Comparison of ENCODE assay signal across 7 mouse cellular contexts in the genomic region with DNA sequence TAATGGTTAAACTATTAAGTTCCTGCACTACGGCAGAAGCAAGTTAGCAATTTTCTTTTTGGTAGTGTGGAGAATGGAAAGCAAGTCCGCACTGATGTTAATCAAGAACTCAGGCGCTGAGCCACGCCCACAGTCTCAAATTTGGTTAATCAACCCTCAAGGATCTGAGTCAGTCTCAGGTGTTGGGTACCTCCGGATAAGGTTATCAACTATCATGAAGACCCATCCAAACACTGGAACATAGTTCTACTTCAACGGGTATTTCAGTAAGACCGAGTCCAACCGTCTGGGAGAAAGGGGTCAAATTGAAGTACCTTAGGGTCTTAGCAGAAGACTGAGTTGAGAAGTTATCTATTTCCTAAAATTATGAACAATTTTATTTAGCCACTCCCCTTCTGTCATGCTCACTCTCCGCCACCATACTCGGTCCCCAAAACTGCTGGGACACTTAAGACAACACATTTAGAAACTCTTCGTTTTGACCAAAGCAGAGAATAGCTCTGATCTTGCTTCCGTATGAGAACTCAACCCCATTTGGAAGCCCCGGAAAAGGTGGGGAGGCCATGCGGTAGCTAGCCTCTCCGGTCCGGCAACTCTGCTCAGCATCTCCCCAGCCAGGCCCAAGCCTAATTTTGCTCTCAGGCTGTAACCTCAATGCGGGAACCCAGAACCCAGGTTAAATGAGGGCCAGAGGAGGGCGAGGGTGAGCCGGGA. TPM values are rescaled to one million over a fixed set of nuclear protein-coding genes. Genes with fewer than 3 reads are reported as not detected.
A peak's percentile ranks its signal among the peaks of the same experiment; 100 is the strongest.
DNase-seq lines count a peak whose midpoint lies in the region; ATAC-seq and TF ChIP-seq lines count a peak whose summit lies in the region.

No protein-coding gene starts in this region.

- H3K9ac ChIP-seq in forebrain, embryonic 12.5 days: peak overlapping the region; percentile 79
- H3K9ac ChIP-seq in kidney, postnatal 0 days (ENCODE audit: low read depth, low read length): peak overlapping the region; percentile 70
- peak overlapping the region; percentile 87 for H3K9ac ChIP-seq in midbrain, embryonic 13.5 days (replicated peaks)

- WGBS in forebrain, embryonic 12.5 days: 12% methylated on average over 19 of the region's 19 CpGs
- WGBS in kidney, postnatal 0 days: 7% methylated on average over 19 of the region's 19 CpGs
- 13% methylated on average over 19 of the region's 19 CpGs for WGBS in midbrain, embryonic 13.5 days

- no peaks in the 10 kb centered on the region for H3K9me3 ChIP-seq in E14TG2a.4 (ENCODE audit: low read length)
- no peaks in the 10 kb centered on the region for H3K9me3 ChIP-seq in forebrain, embryonic 12.5 days
- H3K9me3 ChIP-seq in kidney, postnatal 0 days (replicated peaks; ENCODE audit: low read length): no peaks in the 10 kb centered on the region
- no peaks in the 10 kb centered on the region for H3K9me3 ChIP-seq in midbrain, embryonic 13.5 days

- peaks cover 34% of the 10 kb centered on the region for H3K4me1 ChIP-seq in E14TG2a.4 (replicated peaks; ENCODE audit: low read depth, low read length)
- H3K4me1 ChIP-seq in forebrain, embryonic 12.5 days: peaks cover 11% of the 10 kb centered on the region
- no peaks in the 10 kb centered on the region; the same call in 1 of the 2 replicates for H3K4me1 ChIP-seq in kidney, postnatal 0 days (replicated peaks; ENCODE audit: insufficient read depth, low read length)
- peaks cover 15% of the 10 kb centered on the region for H3K4me1 ChIP-seq in midbrain, embryonic 13.5 days (replicated peaks)

- no peak for TF ChIP-seq CTCF in C2C12 (IDR thresholded peaks at IDR 0.05; ENCODE audit: control insufficient read depth, insufficient read depth, insufficient read length)
- no peak for TF ChIP-seq CTCF in E14TG2a.4 (conservative IDR thresholded peaks at IDR 0.05; ENCODE audit: low read length)
- peak; percentile 30; the same call in 1 of the 2 replicates for TF ChIP-seq CTCF in kidney, postnatal 0 days (IDR thresholded peaks at IDR 0.05; ENCODE audit: low read depth)

- H3K27ac ChIP-seq in forebrain, embryonic 12.5 days: peak overlapping the region; percentile 88
- H3K27ac ChIP-seq in kidney, postnatal 0 days: peak overlapping the region; percentile 90
- H3K27ac ChIP-seq in midbrain, embryonic 13.5 days: peak overlapping the region; percentile 88

- H3K4me2 ChIP-seq in forebrain, embryonic 12.5 days: peak overlapping the region; percentile 75
- H3K4me2 ChIP-seq in kidney, postnatal 0 days (ENCODE audit: low read length): peak overlapping the region; percentile 80
- H3K4me2 ChIP-seq in midbrain, embryonic 13.5 days (replicated peaks): peak overlapping the region; percentile 75

- peak overlapping the region; percentile 82 for H3ac ChIP-seq in C2C12 (ENCODE audit: control insufficient read depth, insufficient read length, low read depth)

- H3K27me3 ChIP-seq in C2C12 (ENCODE audit: control insufficient read depth, insufficient read depth, insufficient read length): no peaks in the 10 kb centered on the region
- no peaks in the 10 kb centered on the region for H3K27me3 ChIP-seq in E14TG2a.4 (ENCODE audit: insufficient read depth, low read length)
- H3K27me3 ChIP-seq in forebrain, embryonic 12.5 days: no peaks in the 10 kb centered on the region
- no peaks in the 10 kb centered on the region for H3K27me3 ChIP-seq in kidney, postnatal 0 days (ENCODE audit: insufficient read depth, low read length)
- H3K27me3 ChIP-seq in midbrain, embryonic 13.5 days: no peaks in the 10 kb centered on the region

- peaks cover 16% of the 10 kb centered on the region for H3K36me3 ChIP-seq in C2C12 (ENCODE audit: control insufficient read depth, insufficient read depth)
- peaks cover 23% of the 10 kb centered on the region for H3K36me3 ChIP-seq in E14TG2a.4 (ENCODE audit: insufficient read depth, low read length)
- H3K36me3 ChIP-seq in forebrain, embryonic 12.5 days (replicated peaks): peaks cover 15% of the 10 kb centered on the region
- H3K36me3 ChIP-seq in kidney, postnatal 0 days (ENCODE audit: insufficient read depth, low read length): 0 out of 2 replicates have a peak, but pooled peaks cover 3% of the 10 kb centered on the region
- H3K36me3 ChIP-seq in midbrain, embryonic 13.5 days: peaks cover 16% of the 10 kb centered on the region

- H3K79me2 ChIP-seq in C2C12 (ENCODE audit: control insufficient read depth, insufficient read depth): peaks cover 19% of the 10 kb centered on the region

- intact Hi-C loops in left cerebral cortex, postnatal 36 days (cut with DNase I): no loop called here

- peak; percentile 29 for DNase-seq in kidney, postnatal 0 days (ENCODE audit: low spot score)
- no peak for DNase-seq in ovary, postnatal 36 days (ENCODE audit: low spot score)
- no peak for DNase-seq in left cerebral cortex, postnatal 36 days (ENCODE audit: low spot score in 2 of 2)

- H3K79me3 ChIP-seq in C2C12 (ENCODE audit: low read depth): no peaks in the 10 kb centered on the region

- peak; percentile 1; the same call in 1 of the 2 replicates for ATAC-seq in forebrain, embryonic 12.5 days (ENCODE audit: low FRiP score)
- ATAC-seq in kidney, postnatal 0 days (replicated peaks; ENCODE audit: low FRiP score, low read depth): 0 out of 2 replicates have a peak, but pooled peaks have one; percentile 2
- no peak; the same call in 1 of the 2 replicates for ATAC-seq in midbrain, embryonic 13.5 days

- H3K4me3 ChIP-seq in C2C12 (ENCODE audit: insufficient read depth, poor library complexity, severe bottlenecking): peak overlapping the region; percentile 77
- peak overlapping the region; percentile 96 for H3K4me3 ChIP-seq in E14TG2a.4 (replicated peaks; ENCODE audit: low read length)
- H3K4me3 ChIP-seq in forebrain, embryonic 12.5 days (replicated peaks): peak overlapping the region; percentile 70
- H3K4me3 ChIP-seq in kidney, postnatal 0 days (replicated peaks; ENCODE audit: low read depth, low read length): peak overlapping the region; percentile 66
- H3K4me3 ChIP-seq in midbrain, embryonic 13.5 days (replicated peaks): peak overlapping the region; percentile 79

TF ChIP-seq in C2C12, 6 proteins besides CTCF, POLR2A, EP300 and RAD21:
- TF ChIP-seq CEBPB (IDR thresholded peaks at IDR 0.05; ENCODE audit: low read depth): no peak
- TF ChIP-seq MYOG (IDR thresholded peaks at IDR 0.05; ENCODE audit: control insufficient read depth, extremely low read depth, insufficient read length): no peak
- TF ChIP-seq MAX (IDR thresholded peaks at IDR 0.05): no peak
- no peak for TF ChIP-seq MYOD1 (IDR thresholded peaks at IDR 0.05; ENCODE audit: control insufficient read depth, insufficient read length, low read depth)
- no peak for TF ChIP-seq USF1 (IDR thresholded peaks at IDR 0.05; ENCODE audit: low read depth)
- TF ChIP-seq FOSL1 (IDR thresholded peaks at IDR 0.05; ENCODE audit: insufficient read depth, low read length, poor library complexity, severe bottlenecking): no peak
TF ChIP-seq in C2C12: peak in this region for 0.

RNA-seq across cellular contexts. Expression of gene Strada, which starts 9.2 kb away (rescaled TPM):
- polyA plus RNA-seq in C2C12 (2012; fragmentation: generic; extraction: Trizol): 21.3 TPM
- polyA plus RNA-seq in forebrain, embryonic 12.5 days (2016; fragmentation: Nextera tagmentation; extraction: Ambion mirVana): 35.2 and 36.1 TPM in 2 replicates
- 19.9 and 21.6 TPM in 2 replicates for polyA plus RNA-seq in kidney, postnatal 0 days (2015; fragmentation: Nextera tagmentation; extraction: Ambion mirVana)
- polyA plus RNA-seq in midbrain, embryonic 13.5 days (2015; fragmentation: Nextera tagmentation; extraction: Ambion mirVana): 33.8 and 36.9 TPM in 2 replicates
- 10 to 100 TPM; 26.6 to 31.2 TPM for total RNA-seq in left cerebral cortex, postnatal 36 days (2021)

RNA-seq across cellular contexts. Expression of gene Ccdc47, which starts 23.3 kb away (rescaled TPM):
- 16.6 TPM for polyA plus RNA-seq in C2C12 (2012; fragmentation: generic; extraction: Trizol)
- polyA plus RNA-seq in forebrain, embryonic 12.5 days (2016; fragmentation: Nextera tagmentation; extraction: Ambion mirVana): 91.9 and 92.1 TPM in 2 replicates
- 81.1 and 88.0 TPM in 2 replicates for polyA plus RNA-seq in kidney, postnatal 0 days (2015; fragmentation: Nextera tagmentation; extraction: Ambion mirVana)
- 96.2 and 101 TPM in 2 replicates for polyA plus RNA-seq in midbrain, embryonic 13.5 days (2015; fragmentation: Nextera tagmentation; extraction: Ambion mirVana)
- 10 to 100 TPM; 79.5 to 86.6 TPM for total RNA-seq in left cerebral cortex, postnatal 36 days (2021)

RNA-seq across cellular contexts. Expression of gene Ddx42, which starts 23.9 kb away (rescaled TPM):
- 19.5 TPM for polyA plus RNA-seq in C2C12 (2012; fragmentation: generic; extraction: Trizol)
- 122 and 129 TPM in 2 replicates for polyA plus RNA-seq in forebrain, embryonic 12.5 days (2016; fragmentation: Nextera tagmentation; extraction: Ambion mirVana)
- polyA plus RNA-seq in kidney, postnatal 0 days (2015; fragmentation: Nextera tagmentation; extraction: Ambion mirVana): 48.6 and 52.1 TPM in 2 replicates
- 101 and 105 TPM in 2 replicates for polyA plus RNA-seq in midbrain, embryonic 13.5 days (2015; fragmentation: Nextera tagmentation; extraction: Ambion mirVana)
- total RNA-seq in left cerebral cortex, postnatal 36 days (2021): 10 to 100 TPM; 63.0 to 68.0 TPM

RNA-seq across cellular contexts. Expression of gene Limd2, which starts 32.2 kb away (rescaled TPM):
- polyA plus RNA-seq in C2C12 (2012; fragmentation: generic; extraction: Trizol): 67.7 TPM
- 289 and 300 TPM in 2 replicates for polyA plus RNA-seq in forebrain, embryonic 12.5 days (2016; fragmentation: Nextera tagmentation; extraction: Ambion mirVana)
- 132 and 140 TPM in 2 replicates for polyA plus RNA-seq in kidney, postnatal 0 days (2015; fragmentation: Nextera tagmentation; extraction: Ambion mirVana)
- 211 TPM in 2 replicates for polyA plus RNA-seq in midbrain, embryonic 13.5 days (2015; fragmentation: Nextera tagmentation; extraction: Ambion mirVana)
- total RNA-seq in left cerebral cortex, postnatal 36 days (2021): 100 to 1,000 TPM in 1 of 2 experiments, 10 to 100 TPM in 1; 98.5 to 104 TPM

RNA-seq across cellular contexts. Expression of gene Gm10840, which starts 32.2 kb away (rescaled TPM):
- polyA plus RNA-seq in C2C12 (2012; fragmentation: generic; extraction: Trizol): not detected
- not detected in 2 replicates for polyA plus RNA-seq in forebrain, embryonic 12.5 days (2016; fragmentation: Nextera tagmentation; extraction: Ambion mirVana)
- not detected in 2 replicates for polyA plus RNA-seq in kidney, postnatal 0 days (2015; fragmentation: Nextera tagmentation; extraction: Ambion mirVana)
- 1.7 TPM in 1 of 2 replicates, not detected in the other for polyA plus RNA-seq in midbrain, embryonic 13.5 days (2015; fragmentation: Nextera tagmentation; extraction: Ambion mirVana)
- total RNA-seq in left cerebral cortex, postnatal 36 days (2021): not detected
